Mouse (Mus musculus): ENCODE results near the gene Ensa.
"Not testable (repeated sequence)": the region's sequence is repeated elsewhere in the genome, so short reads cannot be mapped to it uniquely, and the experiment has no call there.

Ensa gene

GRCm38 (mm10) chr3:95663969-95664608 is 39.3 kb downstream of the Ensa start:
- DNase-seq: no peak

- no peak for DNase-seq
These were observed 40.2 kb downstream of the Ensa start for GRCm38 (mm10) chr3:95664940-95665352.

DNA sequence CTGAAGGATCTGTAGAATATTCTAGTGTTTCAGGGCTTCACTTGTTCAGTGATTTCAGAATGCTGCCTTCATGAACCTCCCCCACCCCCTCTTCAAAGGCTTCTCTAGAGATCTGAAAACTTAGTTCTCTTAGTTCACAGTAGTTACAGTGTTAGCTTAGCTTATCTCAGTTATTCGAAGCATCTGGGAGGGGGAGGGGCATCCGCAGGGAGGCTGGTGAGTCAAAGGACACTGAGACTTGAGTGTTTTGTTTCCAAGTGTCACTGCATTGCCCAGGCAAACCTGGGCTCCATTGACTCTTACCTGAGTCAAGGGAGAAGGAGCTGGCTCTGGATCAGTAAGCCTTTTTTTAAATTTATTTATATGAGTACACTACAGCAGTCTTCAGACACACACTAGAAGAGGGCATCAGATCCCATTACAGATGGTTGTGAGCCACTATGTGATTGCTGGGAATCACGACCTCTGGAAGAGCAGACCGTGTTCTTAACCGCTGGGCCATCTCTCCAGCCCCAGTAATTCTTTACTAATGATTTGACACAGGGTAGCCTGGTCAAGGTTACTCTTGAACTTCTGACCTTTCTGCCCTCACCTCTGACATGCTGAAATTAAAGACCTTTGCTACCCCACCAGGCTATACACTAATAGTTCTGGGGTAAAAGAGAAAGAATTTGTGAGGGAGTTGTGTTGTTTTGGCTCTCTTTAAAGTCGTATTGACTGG is 41.5 kb downstream of the Ensa start:
- peak in 1 of 2 experiments; percentile 67 for DNase-seq

- no peak for DNase-seq
These were observed 42.7 kb downstream of the Ensa start for GRCm38 (mm10) chr3:95667521-95667920.

- peak; percentile 74 to 86 for DNase-seq
These were observed 43.2 kb downstream of the Ensa start for GRCm38 (mm10) chr3:95668026-95668425.

- no peak for DNase-seq
These were observed 44.0 kb downstream of the Ensa start for GRCm38 (mm10) chr3:95668589-95669308.

DNA sequence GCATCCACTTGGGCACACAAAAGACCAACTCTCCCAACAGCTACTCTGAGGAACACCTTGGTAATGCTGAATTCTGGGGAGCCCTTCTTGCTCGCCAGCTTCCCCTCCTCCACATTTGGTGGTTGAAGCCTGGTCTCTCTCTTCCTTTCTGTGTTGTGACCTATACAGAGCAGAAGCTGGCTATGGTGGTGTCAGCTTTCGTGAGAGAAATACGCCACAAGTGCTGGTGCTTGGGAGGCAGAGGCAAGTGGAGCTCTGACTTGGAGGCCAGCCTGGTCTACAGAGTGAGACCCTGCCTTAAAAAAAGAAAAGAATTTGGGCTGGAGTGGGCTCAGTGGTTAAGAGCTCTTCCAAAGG is 44.5 kb downstream of the Ensa start:
- DNase-seq: no peak

DNA sequence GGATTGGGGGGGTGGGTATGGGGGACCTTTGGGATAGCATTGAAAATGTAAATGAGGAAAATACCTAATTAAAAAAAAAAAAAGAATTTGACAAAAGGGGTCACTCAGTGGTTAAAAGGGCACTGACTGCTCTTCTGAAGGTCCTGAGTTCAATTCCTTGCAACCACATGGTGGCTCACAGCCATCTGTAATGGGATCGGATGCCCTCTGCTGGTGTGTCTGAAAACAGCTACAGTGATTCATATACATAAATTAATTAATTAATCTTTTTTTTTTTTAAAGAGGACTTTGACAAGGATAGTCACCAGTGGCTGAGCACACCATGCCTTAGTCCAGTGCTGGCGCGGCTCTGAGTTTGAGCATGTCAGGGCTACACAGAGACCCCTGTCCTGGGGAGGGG is 45.6 kb downstream of the Ensa start:
- DNase-seq: not testable (repeated sequence)

DNA sequence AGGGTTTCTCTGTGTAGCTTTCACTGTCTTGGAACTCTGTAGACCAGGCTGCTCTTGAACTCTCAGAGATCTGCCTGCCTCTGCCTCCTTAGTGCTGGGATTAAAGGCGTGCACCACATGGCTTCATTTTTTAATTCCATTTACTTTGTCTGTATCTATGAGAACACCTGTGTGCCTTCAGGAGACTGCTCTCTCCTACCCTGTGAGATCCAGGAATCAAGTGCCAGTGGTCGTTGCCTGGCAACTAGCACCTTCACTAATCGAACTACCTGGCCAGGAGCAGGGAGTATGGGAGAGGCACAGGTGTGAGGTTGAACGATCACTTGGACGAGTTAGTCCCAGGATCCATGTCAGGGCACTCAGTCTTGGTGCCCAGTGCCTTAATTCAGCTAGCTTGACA is 46.4 kb downstream of the Ensa start:
- DNase-seq: no peak

GRCm38 (mm10) chr3:95672461-95672860 is 47.7 kb downstream of the Ensa start:
- DNase-seq: no peak

GRCm38 (mm10) chr3:95672861-95673706 is 48.3 kb downstream of the Ensa start:
- DNase-seq: no peak

GRCm38 (mm10) chr3:95673707-95674211 is 49.0 kb downstream of the Ensa start:
- DNase-seq: no peak

DNA sequence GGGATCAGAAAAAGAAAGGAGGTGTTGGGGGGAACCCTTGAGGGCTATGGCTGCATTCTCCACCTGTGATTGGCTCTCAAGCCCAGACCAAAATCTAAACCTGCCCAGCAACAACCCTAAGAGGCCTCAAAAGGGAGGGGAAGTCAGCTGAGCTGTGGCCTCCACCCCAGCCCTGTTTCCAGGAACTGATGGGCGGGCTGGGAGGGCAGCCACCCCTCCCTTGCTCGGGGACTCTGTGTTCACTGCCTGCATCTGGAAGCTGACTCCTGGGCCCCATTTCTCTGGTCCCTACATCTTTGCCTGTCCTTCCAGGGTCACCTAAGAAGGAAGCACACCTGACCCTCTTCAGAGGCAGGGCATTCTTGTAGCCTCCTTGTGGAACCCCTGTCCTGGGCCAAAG is 49.4 kb downstream of the Ensa start:
- peak; percentile 76 to 84 for DNase-seq

GRCm38 (mm10) chr3:95674812-95675211 is 50.0 kb downstream of the Ensa start:
- DNase-seq: peak; percentile 65 to 74

GRCm38 (mm10) chr3:95675301-95676092 is 50.7 kb downstream of the Ensa start:
- peak; percentile 86 to 90 for DNase-seq

GRCm38 (mm10) chr3:95676745-95677419 is 52.1 kb downstream of the Ensa start:
- peak; percentile 81 to 87 for DNase-seq

DNA sequence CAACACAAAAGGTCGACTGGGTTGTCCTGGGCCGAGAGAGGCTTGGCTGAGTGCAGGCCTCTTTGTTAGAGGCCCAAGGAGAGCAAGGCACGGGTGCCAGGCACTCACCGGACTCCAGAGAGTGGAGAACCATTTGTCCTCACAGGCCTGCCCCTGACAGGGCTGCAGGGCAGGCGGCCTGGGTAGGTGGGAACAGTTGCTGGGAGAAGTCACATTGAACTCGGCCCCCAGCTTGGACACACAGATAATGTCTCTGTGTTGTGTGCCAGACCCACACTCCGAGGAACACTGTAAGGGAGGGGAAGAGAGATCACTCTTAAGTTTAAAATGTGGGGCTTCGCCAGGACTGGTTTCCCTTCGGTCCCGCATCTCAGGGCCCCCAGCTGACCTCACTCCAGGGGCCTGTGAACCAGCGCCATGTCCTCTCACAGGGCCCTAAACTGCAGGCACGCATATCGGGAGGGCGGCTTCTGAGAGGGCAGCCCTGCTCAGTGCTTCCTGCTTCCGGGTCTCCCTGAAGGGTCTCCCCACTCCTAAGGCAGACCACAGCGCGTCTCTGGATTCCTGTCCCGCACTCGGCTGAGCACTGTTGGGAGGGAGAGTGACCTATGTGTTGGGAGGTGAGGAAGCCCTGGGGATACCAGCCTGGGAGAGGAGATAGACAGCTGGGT is 52.8 kb downstream of the Ensa start:
- DNase-seq: no peak

DNA sequence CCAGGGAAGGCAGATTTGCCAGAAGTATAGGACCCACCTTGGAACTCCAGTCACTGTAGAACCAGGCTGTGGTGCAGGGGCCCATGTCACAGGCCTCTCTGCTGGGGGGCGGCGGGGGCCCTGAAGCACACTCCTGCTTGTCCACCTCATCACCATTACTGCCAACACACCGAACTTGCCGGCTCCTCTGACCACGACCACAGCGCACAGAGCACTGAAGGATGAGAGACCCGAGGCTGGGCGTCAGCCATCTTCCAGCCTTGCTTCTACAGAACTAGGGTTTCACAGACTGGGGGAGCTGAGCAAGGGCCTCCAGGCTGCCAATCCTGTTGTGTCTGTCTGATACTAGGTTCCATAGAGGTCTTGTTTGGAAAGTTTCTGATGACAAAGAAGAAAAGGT is 54.8 kb downstream of the Ensa start:
- DNase-seq: no peak

DNA sequence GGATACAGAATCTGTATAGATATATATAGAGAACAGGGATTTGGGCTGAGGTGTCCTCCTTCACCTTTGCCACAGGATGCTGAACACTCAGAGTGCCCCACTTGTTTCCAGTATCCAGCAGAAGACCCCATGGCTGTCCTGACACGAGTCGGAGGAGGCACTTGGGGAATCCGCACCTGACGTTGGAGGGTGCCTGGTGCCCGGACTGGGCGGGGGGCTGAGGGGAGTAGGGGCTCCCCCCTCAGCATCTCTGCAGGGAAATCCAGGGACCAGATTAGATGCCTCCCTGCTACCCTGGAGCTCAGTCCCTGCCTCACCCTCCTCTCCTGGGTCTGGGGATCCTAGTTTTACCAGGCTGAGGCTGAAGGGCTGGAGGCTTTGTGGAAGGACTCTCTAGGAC is 55.9 kb downstream of the Ensa start:
- DNase-seq: no peak

- no peak for DNase-seq
These were observed 56.6 kb downstream of the Ensa start for GRCm38 (mm10) chr3:95681365-95681764.
